11 mouse cellular contexts compared by ENCODE assay signal in the genomic region with DNA sequence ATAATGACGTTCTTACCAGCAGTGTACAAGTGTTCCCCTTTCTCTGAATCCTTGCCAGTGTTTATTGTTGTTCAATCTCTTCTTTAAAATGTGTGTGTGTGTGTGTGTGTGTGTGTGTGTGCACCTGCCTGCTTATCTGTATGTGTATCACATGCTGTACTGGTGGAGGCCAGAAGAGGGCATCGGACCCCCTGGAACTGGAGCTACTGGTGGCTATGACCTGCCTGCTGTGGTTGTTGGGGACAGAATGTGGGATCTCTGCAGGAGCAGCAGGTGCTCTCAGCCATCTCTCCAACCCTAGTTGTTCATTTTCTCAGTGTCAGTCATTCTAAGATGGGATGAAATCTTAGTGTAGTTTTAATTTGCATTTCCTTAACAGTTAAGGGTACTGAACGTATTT.
A peak's percentile ranks its signal among the peaks of the same experiment; 100 is the strongest.
DNase-seq lines count a peak whose midpoint lies in the region; ATAC-seq and TF ChIP-seq lines count a peak whose summit lies in the region.
"Had no signal": no experiment of that assay in that cellular context is flagged by ENCODE, and none has a peak within 500 bp of the region (broad histone marks: within the 10 kb centered on the region; RNA-seq: fewer than 3 reads in every experiment).

No protein-coding gene starts in this region.

- no peaks in the 10 kb centered on the region for H3K27me3 ChIP-seq in liver, adult 2 months (ENCODE audit: control insufficient read depth, insufficient read depth, low read length)
- no peaks in the 10 kb centered on the region for H3K27me3 ChIP-seq in liver, embryonic 12.5 days (replicated peaks)
- H3K27me3 ChIP-seq: heart, embryonic 13.5 days had no signal

- WGBS in liver, adult 2 months = 83% methylated on average over 3 of the region's 3 CpGs
- WGBS in liver, embryonic 12.5 days (ENCODE audit: insufficient replicate concordance) = 75% methylated on average over 3 of the region's 3 CpGs

- TF ChIP-seq POLR2A in liver, adult 2 months (IDR thresholded peaks at IDR 0.05; ENCODE audit: extremely low read depth, insufficient read depth, low read length) = no peak
- no peak for TF ChIP-seq POLR2A in embryonic fibroblast, embryonic 13.5 days (IDR thresholded peaks at IDR 0.05; ENCODE audit: low read depth, low read length)

- H3K9ac ChIP-seq in liver, adult 2 months (ENCODE audit: low read depth, low read length) = no peak overlapping the region
- no peak overlapping the region for H3K9ac ChIP-seq in liver, embryonic 12.5 days
- H3K9ac ChIP-seq: heart, embryonic 13.5 days had no signal

- ATAC-seq in liver, embryonic 12.5 days = no peak

- no peak overlapping the region for H3K4me2 ChIP-seq in liver, embryonic 12.5 days
- H3K4me2 ChIP-seq: heart, embryonic 13.5 days had no signal

- no peaks in the 10 kb centered on the region for H3K36me3 ChIP-seq in liver, adult 2 months (ENCODE audit: control insufficient read depth, insufficient read depth, low read length)
- no peaks in the 10 kb centered on the region for H3K36me3 ChIP-seq in liver, embryonic 12.5 days
- H3K36me3 ChIP-seq: heart, embryonic 13.5 days had no signal

- intact Hi-C loops in left cerebral cortex, postnatal 25 days (cut with DNase I) = no loop called here

- DNase-seq in adrenal gland, postnatal 25 days = peak; percentile 18
- no peak for DNase-seq in adrenal gland, adult 18-20 months (ENCODE audit: low spot score in 2 of 2)
- DNase-seq in liver, adult 2 months (ENCODE audit: extremely low read depth, low read depth, low spot score) = no peak
- DNase-seq in B cell, adult 2 months = peak; percentile 21 to 36
- no peak for DNase-seq in right cerebral cortex, postnatal 10 days (ENCODE audit: low spot score in 2 of 2)
- DNase-seq in left cerebral cortex, postnatal 25 days (ENCODE audit: low spot score in 2 of 2) = no peak
- DNase-seq: cerebellum, postnatal 36 days had no signal

- H3K27ac ChIP-seq in liver, adult 2 months (replicated peaks; ENCODE audit: insufficient read depth, low read depth, low read length) = no peak overlapping the region
- H3K27ac ChIP-seq in liver, embryonic 12.5 days = no peak overlapping the region
- no peak overlapping the region for H3K27ac ChIP-seq in embryonic fibroblast, embryonic 13.5 days (ENCODE audit: insufficient read depth, low read length)
- H3K27ac ChIP-seq: heart, embryonic 13.5 days; macrophage had no signal

- no peak overlapping the region for H3K4me3 ChIP-seq in liver, adult 2 months (ENCODE audit: insufficient read depth, low read depth, low read length)
- no peak overlapping the region for H3K4me3 ChIP-seq in liver, embryonic 12.5 days
- no peak overlapping the region for H3K4me3 ChIP-seq in embryonic fibroblast, embryonic 13.5 days (ENCODE audit: insufficient read depth, low read length)
- H3K4me3 ChIP-seq: heart, embryonic 13.5 days had no signal

- TF ChIP-seq CTCF in liver, adult 2 months (IDR thresholded peaks at IDR 0.05; ENCODE audit: low read depth, low read length) = peak; percentile 40
- peak; percentile 33; the same call in 1 of the 2 replicates for TF ChIP-seq CTCF in embryonic fibroblast, embryonic 13.5 days (IDR thresholded peaks at IDR 0.05; ENCODE audit: borderline replicate concordance, insufficient read depth, low read length)

- H3K9me3 ChIP-seq in liver, embryonic 12.5 days (replicated peaks) = no peaks in the 10 kb centered on the region
- H3K9me3 ChIP-seq: heart, embryonic 13.5 days had no signal

- H3K79me2 ChIP-seq in liver, adult 2 months (ENCODE audit: control insufficient read depth, insufficient read depth, low read length) = no peaks in the 10 kb centered on the region

- no peaks in the 10 kb centered on the region for H3K4me1 ChIP-seq in liver, adult 2 months (ENCODE audit: control insufficient read depth, insufficient read depth, low read length)
- H3K4me1 ChIP-seq in liver, embryonic 12.5 days = no peaks in the 10 kb centered on the region
- no peaks in the 10 kb centered on the region for H3K4me1 ChIP-seq in embryonic fibroblast, embryonic 13.5 days (ENCODE audit: control insufficient read depth, insufficient read depth, low read length)
- H3K4me1 ChIP-seq: heart, embryonic 13.5 days had no signal

Comparison
In these comparisons a context has a peak if more than half of its experiments do, and no peak if none do; other contexts are left out.
1. DNase-seq: peak in adrenal gland, postnatal 25 days (single experiment) and B cell, adult 2 months (2 of 2); none in adrenal gland, adult 18-20 months (0 of 2), liver, adult 2 months (single experiment), right cerebral cortex, postnatal 10 days (0 of 2) and left cerebral cortex, postnatal 25 days (0 of 2).